In genomic region chr17:83959159-83959848, GRCm38 (mm10) we compare ENCODE assay signal across 9 mouse cellular contexts.
DNase-seq lines count a peak whose midpoint lies in the region; ATAC-seq and TF ChIP-seq lines count a peak whose summit lies in the region.
"Had no signal": no experiment of that assay in that cellular context is flagged by ENCODE, and none has a peak within 500 bp of the region (broad histone marks: within the 10 kb centered on the region; RNA-seq: fewer than 3 reads in every experiment).

No protein-coding gene starts in this region.

- 45% methylated on average over 9 of the region's 9 CpGs for WGBS in heart, postnatal 0 days

- H3K27me3 ChIP-seq in heart, postnatal 0 days (ENCODE audit: control insufficient read depth, insufficient read depth, low read length) = no peaks in the 10 kb centered on the region
- H3K27me3 ChIP-seq: CH12.LX had no signal

- no peak overlapping the region for H3K4me2 ChIP-seq in heart, postnatal 0 days (ENCODE audit: low read depth, low read length)

- 0 out of 2 replicates have a peak overlapping the region, but pooled peaks have one; percentile 2 for H3K9ac ChIP-seq in heart, postnatal 0 days (replicated peaks; ENCODE audit: low read depth, low read length)

- TF ChIP-seq CTCF in heart, postnatal 0 days (IDR thresholded peaks at IDR 0.05; ENCODE audit: low read depth) = no peak
- no peak for TF ChIP-seq CTCF in brain, embryonic 14.5 days (IDR thresholded peaks at IDR 0.05; ENCODE audit: borderline replicate concordance, extremely low read depth, insufficient read depth, insufficient read length)

- H3K4me3 ChIP-seq in heart, postnatal 0 days (ENCODE audit: low read depth, low read length) = no peak overlapping the region

- no peaks in the 10 kb centered on the region for H3K9me3 ChIP-seq in heart, postnatal 0 days (replicated peaks; ENCODE audit: control insufficient read depth, low read length)

- ATAC-seq in heart, postnatal 0 days (ENCODE audit: insufficient read depth, low read depth) = no peak
- ATAC-seq in megakaryocyte progenitor cell, adult 5-6 weeks (replicated peaks; ENCODE audit: poor library complexity) = peak; percentile 42

- peaks cover 18% of the 10 kb centered on the region for H3K4me1 ChIP-seq in heart, postnatal 0 days (ENCODE audit: control insufficient read depth, insufficient read depth)

- peak overlapping the region; percentile 22; the same call in 1 of the 2 replicates for H3K27ac ChIP-seq in heart, postnatal 0 days (ENCODE audit: low read depth)

- H3K36me3 ChIP-seq in heart, postnatal 0 days (replicated peaks; ENCODE audit: control insufficient read depth, insufficient read depth, low read length) = no peaks in the 10 kb centered on the region

- no peak for TF ChIP-seq EP300 in heart, postnatal 0 days (IDR thresholded peaks at IDR 0.05; ENCODE audit: low read depth)

- no peak for DNase-seq in heart, postnatal 0 days (ENCODE audit: low spot score)
- no peak for DNase-seq in heart, adult 8-10 months (ENCODE audit: low spot score)
- peak; percentile 77 for DNase-seq in brain, embryonic 14.5 days (ENCODE audit: low read depth)
- DNase-seq in kidney, adult 11 months = peak; percentile 56
- no peak for DNase-seq in testis, postnatal 10 days (ENCODE audit: low spot score)
- no peak for DNase-seq in adrenal gland, adult 18-20 months (ENCODE audit: low spot score in 2 of 2)
- no peak for DNase-seq in gastrocnemius, postnatal 4 days (ENCODE audit: low spot score in 2 of 2)

- no peak for TF ChIP-seq POLR2A in brain, embryonic 14.5 days (IDR thresholded peaks at IDR 0.05; ENCODE audit: borderline replicate concordance, extremely low read depth, insufficient read depth, insufficient read length, poor library complexity, severe bottlenecking)

Comparison
In these comparisons a context has a peak if more than half of its experiments do, and no peak if none do; other contexts are left out.
1. DNase-seq: peak in brain, embryonic 14.5 days (single experiment) and kidney, adult 11 months (single experiment); none in heart, postnatal 0 days (single experiment), heart, adult 8-10 months (single experiment), testis, postnatal 10 days (single experiment), adrenal gland, adult 18-20 months (0 of 2) and gastrocnemius, postnatal 4 days (0 of 2).